ENCODE assay signal across 18 mouse cellular contexts in genomic region chr3:51086441-51086849, GRCm38 (mm10).
A peak's percentile ranks its signal among the peaks of the same experiment; 100 is the strongest.
DNase-seq lines count a peak whose midpoint lies in the region; ATAC-seq and TF ChIP-seq lines count a peak whose summit lies in the region.
"Had no signal": no experiment of that assay in that cellular context is flagged by ENCODE, and none has a peak within 500 bp of the region (broad histone marks: within the 10 kb centered on the region; RNA-seq: fewer than 3 reads in every experiment).

No protein-coding gene starts in this region.

- no peak overlapping the region for H3K9ac ChIP-seq in lung, embryonic 14.5 days
- H3K9ac ChIP-seq: limb, embryonic 12.5 days; stomach, embryonic 15.5 days had no signal

- peak; percentile 68 for DNase-seq in adrenal gland, adult 2 months
- DNase-seq in adrenal gland, adult 18-20 months (ENCODE audit: low spot score in 2 of 2), result no peak
- peak; percentile 64 for DNase-seq in lung, embryonic 14.5 days
- no peak for DNase-seq in lung, postnatal 25 days (ENCODE audit: low spot score)
- DNase-seq in testis, postnatal 14 days (ENCODE audit: low spot score), result peak; percentile 41
- no peak for DNase-seq in testis, postnatal 10 days (ENCODE audit: low spot score)
- DNase-seq in spleen, postnatal 14 days (ENCODE audit: low spot score in 2 of 2), result no peak
- DNase-seq: cerebellum, adult 8-10 months; embryo, embryonic 11 days; kidney, adult 9 months; layer of hippocampus, postnatal 36 days; right cerebral cortex, postnatal 4 days had no signal

- no peak for TF ChIP-seq CTCF in lung, embryonic 14.5 days (IDR thresholded peaks at IDR 0.05; ENCODE audit: low read depth)

- peak overlapping the region; percentile 36; the same call in 1 of the 2 replicates for H3K27ac ChIP-seq in lung, embryonic 14.5 days (ENCODE audit: low read depth)
- H3K27ac ChIP-seq: heart, embryonic 10.5 days; limb, embryonic 12.5 days; stomach, embryonic 15.5 days had no signal

- no peaks in the 10 kb centered on the region for H3K4me1 ChIP-seq in lung, embryonic 14.5 days (ENCODE audit: insufficient read depth)
- H3K4me1 ChIP-seq: stomach, embryonic 15.5 days had no signal

- no peak for ATAC-seq in lung, embryonic 14.5 days (ENCODE audit: insufficient read depth)
- no peak for ATAC-seq in inflammation-experienced regulatory T-cells, adult 6 months
- ATAC-seq: Patski had no signal

- no peaks in the 10 kb centered on the region for H3K27me3 ChIP-seq in lung, embryonic 14.5 days (ENCODE audit: insufficient read depth, low read length)
- H3K27me3 ChIP-seq: limb, embryonic 12.5 days; Patski; stomach, embryonic 15.5 days had no signal

- H3K4me2 ChIP-seq in lung, embryonic 14.5 days, result no peak overlapping the region
- H3K4me2 ChIP-seq: limb, embryonic 12.5 days; stomach, embryonic 15.5 days had no signal

- H3K9me3 ChIP-seq in lung, embryonic 14.5 days (ENCODE audit: low read depth, low read length), result no peaks in the 10 kb centered on the region
- H3K9me3 ChIP-seq: heart, embryonic 10.5 days; limb, embryonic 12.5 days; stomach, embryonic 15.5 days had no signal

- no peak overlapping the region for H3K4me3 ChIP-seq in lung, embryonic 14.5 days (ENCODE audit: low read depth, low read length)
- H3K4me3 ChIP-seq: erythroblast, embryonic 14.5 days; heart, embryonic 10.5 days; limb, embryonic 12.5 days; stomach, embryonic 15.5 days had no signal

- no peaks in the 10 kb centered on the region for H3K36me3 ChIP-seq in lung, embryonic 14.5 days (ENCODE audit: insufficient read depth)
- H3K36me3 ChIP-seq: heart, embryonic 10.5 days; limb, embryonic 12.5 days; stomach, embryonic 15.5 days had no signal

- WGBS in lung, embryonic 14.5 days, result 28% methylated on average over 10 of the region's 10 CpGs

Comparison
In these comparisons a context has a peak if more than half of its experiments do, and no peak if none do; other contexts are left out.
1. DNase-seq: peak in adrenal gland, adult 2 months (single experiment), lung, embryonic 14.5 days (single experiment) and testis, postnatal 14 days (single experiment); none in adrenal gland, adult 18-20 months (0 of 2), lung, postnatal 25 days (single experiment), testis, postnatal 10 days (single experiment) and spleen, postnatal 14 days (0 of 2).